Mouse (Mus musculus) spleen, adult 2 months (tissue): ENCODE data around the gene Fopnl. TPM values are rescaled to one million over a fixed set of nuclear protein-coding genes. Genes with fewer than 3 reads are reported as not detected.

Experiments
- DNase-seq, 2 experiments: peaks; one replicate each; pipeline versions ENCODE4 v3.0.0 to v3.0.0-alpha.2; 2012 to 2021; ENCODE audit warnings: low spot score in 2 of 2, low read depth in 1 of 2
- H3K27ac ChIP-seq: fragments of 200-500 bp; 2 replicates; pipeline ENCODE4 v1.5.1; 2012; ENCODE audit warnings: low read length, inconsistent platforms; ENCODE audit not compliant: insufficient read depth
- H3K27me3 ChIP-seq: fragments of 200-500 bp; 2 replicates; pipeline ENCODE4 v1.6.1; 2012; ENCODE audit warnings: mild to moderate bottlenecking, moderate library complexity, low read length, inconsistent platforms; ENCODE audit not compliant: control insufficient read depth, insufficient read depth
- H3K36me3 ChIP-seq: fragments of 200-500 bp; 2 replicates; pipeline ENCODE4 v1.6.1; 2012; ENCODE audit warnings: mild to moderate bottlenecking, low read length, inconsistent platforms; ENCODE audit not compliant: control insufficient read depth, insufficient read depth
- H3K4me1 ChIP-seq: fragments of 200-500 bp; 2 replicates; pipeline ENCODE4 v1.6.1; 2011; ENCODE audit warnings: inconsistent platforms; ENCODE audit not compliant: control insufficient read depth, insufficient read depth, insufficient read length
- H3K4me3 ChIP-seq: fragments of 200-500 bp; 2 replicates; pipeline ENCODE4 v1.5.1; 2011; ENCODE audit warnings: mild to moderate bottlenecking, inconsistent platforms; ENCODE audit not compliant: insufficient read depth, insufficient read length; ENCODE audit errors: extremely low read depth
- CTCF ChIP-seq: fragments of 200-500 bp; IDR thresholded peaks from 2 replicates; pipeline ENCODE4 v1.5.1; 2011; ENCODE audit warnings: mild to moderate bottlenecking, inconsistent platforms; ENCODE audit not compliant: insufficient read depth, insufficient read length, insufficient replicate concordance; ENCODE audit errors: extremely low read depth
- POLR2A ChIP-seq: fragments of 200-500 bp; IDR thresholded peaks from 2 replicates; pipeline ENCODE4 v1.6.1; 2011; ENCODE audit warnings: low read depth, low read length, inconsistent platforms
- WGBS: fragments of 180-500 bp; shearing (Covaris S2); methylation state at CpG from one replicate; pipeline ENCODE4 v1.1.7; 2018; 5-methylcytosine and 5-hydroxymethylcytosine counted together
- polyA plus RNA-seq: library from polyadenylated mRNA; depleted of rRNA; stranded (reverse); fragments of >200 nt; gene quantifications from 2 replicates; pipeline ENCODE4 v1.2.3, GENCODE M21; 2012

The Fopnl gene
- polyA plus RNA-seq, 1 experiment, result 17.1 TPM

DNA sequence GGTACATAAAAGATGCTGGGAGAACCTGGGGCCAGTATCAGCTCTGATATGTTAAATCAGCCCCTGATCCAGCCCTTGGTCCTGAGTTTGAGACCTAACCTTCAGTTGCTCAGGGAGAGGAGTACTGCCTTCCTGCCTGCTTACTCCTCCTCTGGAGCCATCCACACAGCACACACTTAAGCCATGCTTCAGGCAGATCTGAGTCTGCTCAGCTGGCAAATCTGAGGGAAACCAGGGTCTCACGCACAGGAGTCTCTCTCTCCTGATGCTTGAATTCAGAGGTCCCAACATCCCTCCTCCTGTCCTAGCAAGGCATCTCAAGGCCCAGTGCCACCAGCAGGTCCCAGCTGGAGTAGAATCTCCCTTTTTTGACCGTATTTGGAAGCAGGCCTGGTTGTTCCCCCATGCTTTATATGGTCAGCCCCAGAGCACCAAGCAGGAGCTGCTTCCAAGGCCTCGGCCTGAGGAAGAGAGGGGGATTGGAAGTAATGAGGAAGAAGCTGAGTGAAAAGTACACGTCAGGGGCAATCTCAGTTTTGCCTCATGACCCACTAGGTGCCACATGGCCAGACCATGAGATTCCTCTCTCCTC lies 44.7 kb downstream of the Fopnl start:
- Histone ChIP-seq H3K4me1 (no peaks in the 10 kb centered on the region), H3K36me3 (no peaks in the 10 kb centered on the region), H3K4me3 (no peak overlapping the region), H3K27me3 (no peaks in the 10 kb centered on the region), H3K27ac (no peak overlapping the region)
- TF ChIP-seq POLR2A, result no peak
- no peak for DNase-seq
- 74% methylated on average over 4 of the region's 4 CpGs for WGBS

DNA sequence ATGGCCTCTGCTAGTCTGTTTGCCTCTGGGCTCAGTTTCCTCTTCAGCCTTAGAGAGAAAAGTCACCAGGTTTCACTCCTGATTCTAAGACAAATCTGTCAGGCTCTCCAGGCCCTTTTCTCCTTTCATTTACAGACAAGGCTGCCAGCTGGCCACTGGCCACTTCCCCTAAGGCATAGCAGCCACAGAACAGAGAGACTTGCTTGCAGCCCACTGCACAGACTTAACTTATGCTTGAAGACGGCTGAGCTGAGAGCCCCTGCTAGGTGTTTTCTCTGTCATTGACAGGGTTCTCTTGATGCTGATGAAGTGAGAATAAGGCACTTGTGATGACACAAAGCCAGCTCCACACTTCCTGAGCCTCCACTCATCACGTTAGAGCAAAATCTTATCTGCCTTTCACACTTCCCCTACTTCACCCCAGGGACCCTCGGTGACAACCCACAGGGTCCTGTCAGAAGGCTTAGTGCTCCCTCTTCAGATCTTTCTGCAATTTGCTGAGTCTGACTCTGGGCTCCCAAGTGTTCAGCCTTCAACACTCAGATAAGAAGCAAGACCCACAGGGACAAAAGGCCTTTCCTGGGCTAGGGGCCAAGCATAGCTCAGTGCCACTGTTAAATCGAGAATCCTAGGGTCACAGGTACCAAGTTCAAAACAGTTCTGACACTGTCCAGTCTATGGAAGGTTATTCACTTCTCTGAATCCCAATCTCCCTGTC lies 51.8 kb downstream of the Fopnl start:
- Histone ChIP-seq H3K4me3 (no peak overlapping the region), H3K36me3 (no peaks in the 10 kb centered on the region), H3K27me3 (no peaks in the 10 kb centered on the region), H3K27ac (no peak overlapping the region), H3K4me1 (no peaks in the 10 kb centered on the region)
- TF ChIP-seq CTCF (no peak), POLR2A (no peak)
- 20% methylated on average over 4 of the region's 4 CpGs for WGBS
- DNase-seq, result no peak

DNA sequence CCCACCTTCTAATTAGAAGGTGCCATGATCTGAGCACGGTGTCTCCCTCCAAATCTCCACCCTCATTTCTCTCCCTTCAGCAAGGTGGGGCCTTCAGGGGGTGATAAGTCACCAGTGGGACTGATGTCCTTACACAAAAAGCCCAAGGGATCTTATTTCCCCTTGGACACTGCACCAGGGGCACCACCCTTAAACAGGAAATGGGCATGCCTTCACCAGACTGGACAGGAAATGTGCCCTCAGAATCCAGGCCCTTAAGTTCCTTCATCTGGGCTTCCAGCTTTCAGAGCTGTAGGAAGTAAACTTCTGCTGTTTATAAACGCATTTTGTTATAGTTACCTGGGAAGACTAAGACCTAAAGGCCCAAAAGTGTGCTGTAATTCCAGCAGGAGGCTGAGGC lies 52.7 kb downstream of the Fopnl start:
- Histone ChIP-seq H3K27ac (no peak overlapping the region), H3K4me3 (no peak overlapping the region), H3K4me1 (no peaks in the 10 kb centered on the region), H3K27me3 (no peaks in the 10 kb centered on the region), H3K36me3 (no peaks in the 10 kb centered on the region)
- DNase-seq, result no peak
- TF ChIP-seq CTCF, result no peak
- no peak for TF ChIP-seq POLR2A
- 78% methylated on average over 2 of the region's 2 CpGs for WGBS

DNA sequence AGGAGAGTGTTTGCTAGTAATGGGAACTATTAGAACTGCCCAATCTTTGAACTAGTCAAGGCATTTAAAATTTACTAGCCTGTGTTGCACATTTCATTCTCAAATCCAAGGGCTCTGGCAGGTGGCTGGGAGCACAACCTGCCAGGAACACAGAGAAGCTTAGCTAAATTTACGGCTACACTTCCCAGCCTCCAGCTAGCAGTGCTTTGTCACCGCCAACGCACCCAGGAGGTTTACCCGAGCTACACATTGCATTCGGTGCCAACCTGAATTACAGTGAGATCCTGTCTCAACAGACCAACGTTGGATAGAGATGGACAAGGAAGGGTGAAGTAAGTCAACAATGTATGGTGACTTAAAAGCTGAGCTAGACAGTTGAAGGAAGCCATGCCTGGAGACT lies 54.0 kb downstream of the Fopnl start:
- WGBS, result 91% methylated on average over 6 of the region's 6 CpGs
- Histone ChIP-seq H3K27ac (no peak overlapping the region), H3K4me1 (no peaks in the 10 kb centered on the region), H3K4me3 (no peak overlapping the region), H3K36me3 (no peaks in the 10 kb centered on the region), H3K27me3 (no peaks in the 10 kb centered on the region)
- TF ChIP-seq CTCF (no peak), POLR2A (no peak)
- DNase-seq, result no peak

DNA sequence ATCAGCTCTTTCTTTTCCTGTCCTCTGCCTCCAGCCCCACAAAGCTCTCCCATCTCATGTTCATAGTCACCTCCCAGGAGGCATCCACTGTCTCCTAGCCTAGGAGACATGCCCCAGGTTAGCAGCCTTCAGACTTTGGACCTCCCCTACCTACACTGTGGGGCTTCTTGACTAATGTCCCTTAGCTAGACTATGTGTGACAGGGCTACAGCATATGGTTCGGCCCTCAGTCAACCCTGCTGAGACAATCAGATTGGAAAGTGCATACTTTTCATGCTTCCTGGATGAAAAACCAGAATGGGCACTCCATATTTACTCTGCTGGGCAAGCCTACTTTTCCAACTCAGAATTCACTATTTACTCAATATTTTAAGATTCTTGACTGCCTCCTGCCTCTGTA lies 54.8 kb downstream of the Fopnl start:
- 75% methylated on average over 1 of the region's 1 CpGs for WGBS
- H3K27me3 ChIP-seq, result no peaks in the 10 kb centered on the region
- no peaks in the 10 kb centered on the region for H3K4me1 ChIP-seq
- no peak for TF ChIP-seq POLR2A
- TF ChIP-seq CTCF, result no peak
- no peak overlapping the region for H3K4me3 ChIP-seq
- H3K27ac ChIP-seq, result no peak overlapping the region
- H3K36me3 ChIP-seq, result no peaks in the 10 kb centered on the region
- no peak for DNase-seq

DNA sequence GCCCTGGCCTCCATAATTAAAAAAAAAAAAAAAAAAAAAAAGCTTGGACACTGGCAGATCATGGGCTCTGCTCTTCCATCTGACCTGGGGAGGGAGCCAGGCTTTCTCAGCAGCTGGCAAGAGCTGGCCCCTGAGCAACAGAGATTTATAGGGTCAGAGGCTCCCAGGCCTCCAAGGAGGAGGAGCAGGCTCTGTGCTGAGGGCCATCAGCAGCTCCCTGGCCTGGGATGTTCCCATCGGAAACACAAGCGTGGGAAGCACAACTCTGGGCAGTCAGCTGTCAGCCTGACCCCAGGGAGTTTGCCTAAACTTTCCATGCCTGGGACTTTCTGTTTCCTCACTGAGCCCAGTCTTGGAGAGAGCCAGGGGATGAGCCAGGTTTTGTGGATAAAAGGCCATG lies 58.3 kb downstream of the Fopnl start:
- Histone ChIP-seq H3K4me3 (no peak overlapping the region), H3K27me3 (no peaks in the 10 kb centered on the region), H3K27ac (no peak overlapping the region), H3K36me3 (no peaks in the 10 kb centered on the region), H3K4me1 (no peaks in the 10 kb centered on the region)
- WGBS, result 92% methylated on average over 2 of the region's 2 CpGs
- no peak for DNase-seq
- TF ChIP-seq CTCF (no peak), POLR2A (no peak)

DNA sequence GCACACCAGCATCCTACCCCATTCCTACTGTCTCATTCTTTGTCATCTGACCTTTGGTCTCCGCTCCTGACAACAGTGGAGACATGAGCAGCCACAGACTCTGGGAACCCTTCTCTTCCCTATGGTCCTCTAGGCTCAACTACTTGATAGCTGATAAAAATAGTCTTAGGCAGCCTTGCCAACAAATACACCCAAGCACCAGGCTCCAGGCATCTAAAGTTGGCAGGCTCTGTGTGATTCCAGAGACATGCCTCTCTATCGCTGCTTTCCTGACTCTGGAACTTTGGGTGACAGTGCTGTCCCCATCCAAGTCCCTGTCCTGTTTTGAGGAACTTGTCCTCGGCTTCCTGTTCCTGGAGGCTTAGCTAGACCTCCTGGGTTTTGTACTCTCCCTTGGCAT lies 63.6 kb downstream of the Fopnl start:
- Histone ChIP-seq H3K27ac (no peak overlapping the region), H3K4me1 (no peaks in the 10 kb centered on the region), H3K4me3 (no peak overlapping the region), H3K36me3 (no peaks in the 10 kb centered on the region), H3K27me3 (no peaks in the 10 kb centered on the region)
- no peak for DNase-seq
- TF ChIP-seq CTCF, result no peak
- no peak for TF ChIP-seq POLR2A
- 83% methylated on average over 3 of the region's 3 CpGs for WGBS
